Mouse (Mus musculus) C2C12 (cell line): ENCODE measurements around the gene Klf4. TPM values are rescaled to one million over a fixed set of nuclear protein-coding genes. Genes with fewer than 3 reads are reported as not detected.

Experiments
- H3K27me3 ChIP-seq: one replicate; pipeline ENCODE4 v1.6.1; 2011; ENCODE audit not compliant: control insufficient read depth, insufficient read depth, insufficient read length
- H3K36me3 ChIP-seq: one replicate; pipeline ENCODE4 v1.6.1; 2011; ENCODE audit not compliant: control insufficient read depth, insufficient read depth
- H3K4me3 ChIP-seq: one replicate; pipeline ENCODE4 v1.5.1; 2011; ENCODE audit warnings: mild to moderate bottlenecking, control low read depth; ENCODE audit not compliant: poor library complexity, insufficient read depth, severe bottlenecking
- H3K79me2 ChIP-seq: one replicate; pipeline ENCODE4 v1.6.1; 2011; ENCODE audit not compliant: control insufficient read depth, insufficient read depth
- H3K79me3 ChIP-seq: one replicate; pipeline ENCODE4 v1.6.1; 2011; ENCODE audit warnings: low read depth, control low read depth
- H3ac ChIP-seq: one replicate; pipeline ENCODE3; 2011; ENCODE audit warnings: low read depth; ENCODE audit not compliant: control insufficient read depth, insufficient read length
- CEBPB ChIP-seq: IDR thresholded peaks from one replicate; pipeline ENCODE4 v1.6.1; 2011; ENCODE audit warnings: low read depth, mild to moderate bottlenecking, control low read depth, moderate library complexity
- CTCF ChIP-seq: IDR thresholded peaks from one replicate; pipeline ENCODE4 v1.5.1; 2011; ENCODE audit not compliant: control insufficient read depth, insufficient read depth, insufficient read length
- FOSL1 ChIP-seq: IDR thresholded peaks from one replicate; pipeline ENCODE4 v1.8.0; 2011; ENCODE audit warnings: mild to moderate bottlenecking, low read length; ENCODE audit not compliant: poor library complexity, insufficient read depth, severe bottlenecking
- MAX ChIP-seq: IDR thresholded peaks from one replicate; pipeline ENCODE4 v1.6.1; 2011; ENCODE audit warnings: mild to moderate bottlenecking, control low read depth
- MYOD1 ChIP-seq: IDR thresholded peaks from one replicate; pipeline ENCODE4 v1.6.1; 2011; ENCODE audit warnings: low read depth; ENCODE audit not compliant: control insufficient read depth, insufficient read length
- MYOG ChIP-seq: IDR thresholded peaks from one replicate; pipeline ENCODE4 v1.6.1; 2011; ENCODE audit not compliant: control insufficient read depth, insufficient read length; ENCODE audit errors: extremely low read depth
- USF1 ChIP-seq: IDR thresholded peaks from one replicate; pipeline ENCODE4 v1.6.1; 2011; ENCODE audit warnings: low read depth, mild to moderate bottlenecking, control low read depth, moderate library complexity
- polyA plus RNA-seq: library from polyadenylated mRNA; unstranded; fragments of >200 nt; fragmentation: generic; extraction: Trizol; gene quantifications from one replicate; pipeline ENCODE4 v1.2.1, GENCODE M21; 2012; ENCODE audit warnings: missing spikeins

Gene Klf4
- polyA plus RNA-seq, 1 experiment = 11.0 TPM

- H3K4me3 ChIP-seq = peak overlapping the region; percentile 49
- H3K36me3 ChIP-seq = peaks cover 5% of the 10 kb centered on the region
- no peaks in the 10 kb centered on the region for H3K79me3 ChIP-seq
- H3ac ChIP-seq = peak overlapping the region; percentile 74
- TF ChIP-seq CTCF = peak; percentile 21
- no peak for TF ChIP-seq MYOG
- no peaks in the 10 kb centered on the region for H3K27me3 ChIP-seq
- peaks cover 17% of the 10 kb centered on the region for H3K79me2 ChIP-seq
Measured at GRCm38 (mm10) chr4:55531096-55531855, 990 bp downstream of the Klf4 start.

DNA sequence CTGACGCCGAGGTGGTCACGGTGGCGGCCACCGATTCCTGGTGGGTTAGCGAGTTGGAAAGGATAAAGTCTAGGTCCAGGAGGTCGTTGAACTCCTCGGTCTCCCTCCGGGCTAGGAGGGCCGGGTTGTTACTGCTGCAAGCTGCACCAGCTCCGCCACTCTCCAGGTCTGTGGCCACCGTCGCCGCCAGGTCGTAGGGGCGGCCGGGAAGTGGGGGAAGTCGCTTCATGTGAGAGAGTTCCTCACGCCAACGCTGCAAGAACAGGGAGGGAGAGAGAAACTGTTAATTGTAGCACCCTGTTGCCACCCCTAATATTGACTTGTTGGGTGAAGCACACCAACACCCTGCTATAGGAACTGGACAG lies 1.6 kb downstream of the Klf4 start:
- H3K4me3 ChIP-seq = peak overlapping the region; percentile 49
- TF ChIP-seq FOSL1 (no peak), MYOD1 (no peak), MAX (no peak), USF1 (no peak), MYOG (no peak), CEBPB (no peak)
- H3K27me3 ChIP-seq = no peaks in the 10 kb centered on the region
- peak overlapping the region; percentile 74 for H3ac ChIP-seq
- peaks cover 6% of the 10 kb centered on the region for H3K36me3 ChIP-seq
- H3K79me3 ChIP-seq = no peaks in the 10 kb centered on the region
- H3K79me2 ChIP-seq = peaks cover 17% of the 10 kb centered on the region

GRCm38 (mm10) chr4:55530236-55530635 lies 2.0 kb downstream of the Klf4 start:
- Histone ChIP-seq H3K27me3 (no peaks in the 10 kb centered on the region), H3K36me3 (peaks cover 6% of the 10 kb centered on the region)
- TF ChIP-seq CTCF (peak; percentile 78), MYOD1 (no peak), USF1 (no peak), MAX (peak; percentile 29), CEBPB (peak; percentile 33), MYOG (no peak), FOSL1 (no peak)

DNA sequence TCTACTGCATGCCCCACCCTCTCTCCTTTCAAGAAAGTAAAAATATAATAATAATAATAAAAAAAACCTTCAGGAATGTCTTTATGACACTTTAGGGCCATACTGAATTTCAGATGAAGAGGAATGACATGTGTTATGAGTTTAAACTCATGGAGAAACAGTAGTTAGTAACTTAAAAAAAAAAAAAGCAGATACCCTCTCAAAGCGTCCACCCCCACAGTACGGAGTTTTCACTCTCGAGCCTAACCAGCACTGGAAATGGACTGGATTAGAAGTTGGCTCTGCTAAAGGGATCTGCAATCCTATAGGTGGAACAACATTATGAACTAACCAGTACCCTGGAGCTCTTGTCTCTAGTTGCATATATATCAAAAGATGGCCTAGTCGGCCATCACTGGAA lies 3.9 kb downstream of the Klf4 start:
- TF ChIP-seq USF1 (no peak), FOSL1 (no peak), CEBPB (no peak), MAX (no peak), CTCF (no peak), MYOD1 (no peak), MYOG (no peak)
- H3K4me3 ChIP-seq = no peak overlapping the region
- H3ac ChIP-seq = no peak overlapping the region

More at GRCm38 (mm10) chr4:55530236-55530635, 2.0 kb downstream of the Klf4 start:
- H3K4me3 ChIP-seq = peak overlapping the region; percentile 49
- peak overlapping the region; percentile 74 for H3ac ChIP-seq
- peaks cover 17% of the 10 kb centered on the region for H3K79me2 ChIP-seq
- no peaks in the 10 kb centered on the region for H3K79me3 ChIP-seq

DNA sequence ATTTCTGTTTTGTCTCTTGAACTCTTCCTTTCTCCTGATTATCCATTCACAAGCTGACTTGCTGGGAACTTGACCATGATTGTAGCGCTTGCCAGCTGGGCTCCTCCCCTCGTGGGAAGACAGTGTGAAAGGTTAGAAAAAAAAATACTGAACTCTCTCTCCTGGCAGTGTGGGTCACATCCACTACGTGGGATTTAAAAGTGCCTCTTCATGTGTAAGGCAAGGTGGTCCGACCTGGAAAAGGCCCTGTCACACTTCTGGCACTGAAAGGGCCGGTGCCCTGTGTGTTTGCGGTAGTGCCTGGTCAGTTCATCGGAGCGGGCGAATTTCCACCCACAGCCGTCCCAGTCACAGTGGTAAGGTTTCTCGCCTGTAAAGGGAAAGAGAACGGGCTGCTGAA lies 4.3 kb downstream of the Klf4 start:
- no peak overlapping the region for H3ac ChIP-seq
- H3K4me3 ChIP-seq = no peak overlapping the region
- H3K79me3 ChIP-seq = no peaks in the 10 kb centered on the region
- H3K27me3 ChIP-seq = no peaks in the 10 kb centered on the region
- peaks cover 17% of the 10 kb centered on the region for H3K79me2 ChIP-seq
- TF ChIP-seq MYOG = no peak
- TF ChIP-seq USF1 = no peak
- TF ChIP-seq FOSL1 = no peak
- no peak for TF ChIP-seq CTCF
- no peak for TF ChIP-seq CEBPB
- TF ChIP-seq MAX = no peak
- no peak for TF ChIP-seq MYOD1
- peaks cover 6% of the 10 kb centered on the region for H3K36me3 ChIP-seq

More for the DNA sequence above, 3.9 kb downstream of the Klf4 start:
- H3K79me2 ChIP-seq = peaks cover 17% of the 10 kb centered on the region
- H3K27me3 ChIP-seq = no peaks in the 10 kb centered on the region
- H3K36me3 ChIP-seq = peaks cover 6% of the 10 kb centered on the region
- no peaks in the 10 kb centered on the region for H3K79me3 ChIP-seq
